Mouse (Mus musculus) liver, embryonic 14.5 days (tissue): ENCODE results near the gene Sh3bgrl.

Experiments used
- CTCF ChIP-seq: IDR thresholded peaks from 2 replicates; pipeline ENCODE4 v1.5.1; 2016; ENCODE audit warnings: antibody characterized with exemption, low read depth, control low read depth
- EP300 ChIP-seq: IDR thresholded peaks from 2 replicates; pipeline ENCODE4 v1.6.1; 2016; ENCODE audit warnings: antibody characterized with exemption, low read depth

GRCm38 (mm10) chrX:109130066-109130465, 34.9 kb downstream of the Sh3bgrl start:
- no peak for TF ChIP-seq CTCF
- no peak for TF ChIP-seq EP300
